Mouse (Mus musculus): Measurements from ENCODE around the gene Zcchc7.
"Not testable (repeated sequence)": the region's sequence is repeated elsewhere in the genome, so short reads cannot be mapped to it uniquely, and the experiment has no call there.

The Zcchc7 gene

GRCm38 (mm10) chr4:44917312-44917848 lies 161.7 kb downstream of the Zcchc7 start:
- DNase-seq (ENCODE audit: low spot score) = no peak

GRCm38 (mm10) chr4:44917907-44918306 lies 162.2 kb downstream of the Zcchc7 start:
- peak; percentile 18 for DNase-seq (ENCODE audit: low spot score)

GRCm38 (mm10) chr4:44920831-44921230 lies 165.2 kb downstream of the Zcchc7 start:
- DNase-seq (ENCODE audit: low spot score) = no peak

- DNase-seq (ENCODE audit: low spot score) = no peak
Observed at GRCm38 (mm10) chr4:44922466-44923128, 166.9 kb downstream of the Zcchc7 start.

GRCm38 (mm10) chr4:44923129-44923481 lies 167.4 kb downstream of the Zcchc7 start:
- DNase-seq (ENCODE audit: low spot score) = no peak

- no peak for DNase-seq (ENCODE audit: low spot score)
Observed at GRCm38 (mm10) chr4:44927934-44928333, 172.3 kb downstream of the Zcchc7 start.

- no peak for DNase-seq (ENCODE audit: low spot score)
Observed at GRCm38 (mm10) chr4:44928790-44929189, 173.1 kb downstream of the Zcchc7 start.

- DNase-seq (ENCODE audit: low spot score) = no peak
Observed at GRCm38 (mm10) chr4:44930406-44930805, 174.7 kb downstream of the Zcchc7 start.

- no peak for DNase-seq (ENCODE audit: low spot score)
Observed at GRCm38 (mm10) chr4:44931732-44932131, 176.1 kb downstream of the Zcchc7 start.

GRCm38 (mm10) chr4:44938359-44939340 lies 183.0 kb downstream of the Zcchc7 start:
- DNase-seq (ENCODE audit: low spot score) = no peak

- DNase-seq (ENCODE audit: low spot score) = no peak
Observed at GRCm38 (mm10) chr4:44939576-44940249, 184.0 kb downstream of the Zcchc7 start.

- DNase-seq (ENCODE audit: low spot score) = no peak
Observed at GRCm38 (mm10) chr4:44940286-44940685, 184.6 kb downstream of the Zcchc7 start.

GRCm38 (mm10) chr4:44942237-44942636 lies 186.6 kb downstream of the Zcchc7 start:
- DNase-seq (ENCODE audit: low spot score) = no peak

- DNase-seq (ENCODE audit: low spot score) = no peak
Observed at GRCm38 (mm10) chr4:44943480-44943879, 187.8 kb downstream of the Zcchc7 start.

- DNase-seq (ENCODE audit: low spot score) = no peak
Observed at GRCm38 (mm10) chr4:44944426-44945075, 188.9 kb downstream of the Zcchc7 start.

GRCm38 (mm10) chr4:44946126-44946525 lies 190.4 kb downstream of the Zcchc7 start:
- DNase-seq (ENCODE audit: low spot score) = not testable (repeated sequence)

- DNase-seq (ENCODE audit: low spot score) = no peak
Observed at GRCm38 (mm10) chr4:44947464-44947863, 191.8 kb downstream of the Zcchc7 start.

GRCm38 (mm10) chr4:44948314-44948713 lies 192.6 kb downstream of the Zcchc7 start:
- no peak for DNase-seq (ENCODE audit: low spot score)

- no peak for DNase-seq (ENCODE audit: low spot score)
Observed at GRCm38 (mm10) chr4:44953041-44953440, 197.4 kb downstream of the Zcchc7 start.

- no peak for DNase-seq (ENCODE audit: low spot score)
Observed at GRCm38 (mm10) chr4:44958776-44959175, 203.1 kb downstream of the Zcchc7 start.

- DNase-seq (ENCODE audit: low spot score) = no peak
Observed at GRCm38 (mm10) chr4:44959220-44959619, 203.5 kb downstream of the Zcchc7 start.

GRCm38 (mm10) chr4:44963156-44963555 lies 207.5 kb downstream of the Zcchc7 start:
- no peak for DNase-seq (ENCODE audit: low spot score)
